Mouse (Mus musculus): ENCODE data around the gene Wnk4.

- TF ChIP-seq CTCF (IDR thresholded peaks at IDR 0.05) (no peak), EP300 (IDR thresholded peaks at IDR 0.05) (no peak)
Observed at GRCm38 (mm10) chr11:101255826-101256775, 4.3 kb upstream of the Wnk4 start.

All from lung, postnatal 0 days (tissue).